Mouse (Mus musculus) layer of hippocampus, postnatal 14 days (tissue): Measurements from ENCODE around the gene Tmod1. TPM values are rescaled to one million over a fixed set of nuclear protein-coding genes. Genes with fewer than 3 reads are reported as not detected.
A peak's percentile ranks its signal among the peaks of the same experiment; 100 is the strongest.

Experiments
- DNase-seq, 2 experiments: peaks; one replicate each; pipeline ENCODE4 v3.0.0; 2021 to 2022; ENCODE audit warnings: low spot score in 2 of 2, mixed read lengths in 1 of 2
- total RNA-seq, 2 experiments: library from RNA; stranded (reverse); gene quantifications; 2 replicates each; pipeline ENCODE4 v1.2.3; 2021

Gene Tmod1
- total RNA-seq, 2 experiments from 2014 or later, result 11.9 to 13.5 TPM

- no peak for DNase-seq
Measured at GRCm38 (mm10) chr4:46048418-46048817, 9.7 kb downstream of the Tmod1 start.

GRCm38 (mm10) chr4:46053323-46054107, 14.8 kb downstream of the Tmod1 start:
- DNase-seq, result no peak

- DNase-seq, result no peak
Measured at GRCm38 (mm10) chr4:46056163-46056562, 17.4 kb downstream of the Tmod1 start.

GRCm38 (mm10) chr4:46061259-46061962, 22.7 kb downstream of the Tmod1 start:
- DNase-seq, result peak; percentile 73 to 88

- DNase-seq, result no peak
Measured at GRCm38 (mm10) chr4:46063841-46064240, 25.1 kb downstream of the Tmod1 start.

- DNase-seq, result no peak
Measured at GRCm38 (mm10) chr4:46064263-46064662, 25.5 kb downstream of the Tmod1 start.

- no peak for DNase-seq
Measured at GRCm38 (mm10) chr4:46064961-46065360, 26.2 kb downstream of the Tmod1 start.

GRCm38 (mm10) chr4:46065695-46066340, 27.1 kb downstream of the Tmod1 start:
- no peak for DNase-seq

GRCm38 (mm10) chr4:46068060-46068459, 29.3 kb downstream of the Tmod1 start:
- no peak for DNase-seq

- no peak for DNase-seq
Measured at GRCm38 (mm10) chr4:46068573-46068972, 29.8 kb downstream of the Tmod1 start.

GRCm38 (mm10) chr4:46069851-46070482, 31.2 kb downstream of the Tmod1 start:
- DNase-seq, result no peak

GRCm38 (mm10) chr4:46072631-46073030, 33.9 kb downstream of the Tmod1 start:
- DNase-seq, result no peak

- no peak for DNase-seq
Measured at GRCm38 (mm10) chr4:46073736-46074135, 35.0 kb downstream of the Tmod1 start.

GRCm38 (mm10) chr4:46075664-46076063, 36.9 kb downstream of the Tmod1 start:
- no peak for DNase-seq

- DNase-seq, result no peak
Measured at GRCm38 (mm10) chr4:46076892-46077291, 38.2 kb downstream of the Tmod1 start.

- no peak for DNase-seq
Measured at GRCm38 (mm10) chr4:46080261-46080660, 41.5 kb downstream of the Tmod1 start.

GRCm38 (mm10) chr4:46082555-46082954, 43.8 kb downstream of the Tmod1 start:
- DNase-seq, result no peak

GRCm38 (mm10) chr4:46084416-46085172, 45.9 kb downstream of the Tmod1 start:
- no peak for DNase-seq

- no peak for DNase-seq
Measured at GRCm38 (mm10) chr4:46085223-46085811, 46.6 kb downstream of the Tmod1 start.

- DNase-seq, result peak in 1 of 2 experiments; percentile 33
Measured at GRCm38 (mm10) chr4:46086718-46087426, 48.1 kb downstream of the Tmod1 start.
